Mouse (Mus musculus) MEL (cell line): ENCODE data around the gene Rplp0. TPM values are rescaled to one million over a fixed set of nuclear protein-coding genes. Genes with fewer than 3 reads are reported as not detected.

ENCODE experiments used
- DNase-seq: peaks from one replicate; pipeline ENCODE4 v3.0.0; 2011; ENCODE audit warnings: low read depth, low spot score
- H3K27ac ChIP-seq: 2 replicates; pipeline ENCODE4 v1.5.1; 2012; ENCODE audit warnings: low read depth, mild to moderate bottlenecking, control low read depth, low read length, moderate library complexity; ENCODE audit not compliant: control insufficient read depth
- H3K27me3 ChIP-seq, 2 experiments: fragments of 150-350 bp in 1 of 2; sonication (generic) in 1 of 2; 2 replicates each; pipeline ENCODE4 v1.6.1; 2012; ENCODE audit warnings: low read length in 2 of 2, mild to moderate bottlenecking in 2 of 2, improper control_type of control experiment in 1 of 2, moderate library complexity in 1 of 2; ENCODE audit not compliant: insufficient read depth in 2 of 2, control insufficient read depth in 1 of 2
- H3K36me3 ChIP-seq, 2 experiments: 2 replicates each; pipeline ENCODE4 v1.6.1; 2012 to 2014; ENCODE audit warnings: low read length in 2 of 2, improper control_type of control experiment in 1 of 2, inconsistent platforms in 1 of 2, mild to moderate bottlenecking in 1 of 2; ENCODE audit not compliant: insufficient read depth in 2 of 2, control insufficient read depth in 1 of 2
- H3K4me1 ChIP-seq, 2 experiments: fragments of 150-350 bp in 1 of 2; sonication (generic) in 1 of 2; 2 replicates each; pipeline ENCODE4 v1.6.1; 2012; ENCODE audit warnings: low read length in 2 of 2, improper control_type of control experiment in 1 of 2, mild to moderate bottlenecking in 1 of 2; ENCODE audit not compliant: insufficient read depth in 2 of 2, control insufficient read depth in 1 of 2
- H3K4me3 ChIP-seq, 2 experiments: fragments of 150-350 bp in 1 of 2; sonication (generic) in 1 of 2; 2 replicates each; pipeline ENCODE4 v1.5.1; 2012; ENCODE audit warnings: low read depth in 2 of 2, low read length in 2 of 2, mild to moderate bottlenecking in 2 of 2, moderate library complexity in 2 of 2, control low read depth in 1 of 2, improper control_type of control experiment in 1 of 2; ENCODE audit not compliant: control insufficient read depth in 1 of 2, insufficient read depth in 1 of 2
- H3K79me2 ChIP-seq: 2 replicates; pipeline ENCODE4 v1.6.1; 2012; ENCODE audit warnings: mild to moderate bottlenecking, low read length, moderate library complexity; ENCODE audit not compliant: control insufficient read depth, poor library complexity, insufficient read depth
- H3K9ac ChIP-seq: 2 replicates; pipeline ENCODE4 v1.6.1; 2012; ENCODE audit warnings: low read depth, mild to moderate bottlenecking, control low read depth, low read length, moderate library complexity; ENCODE audit not compliant: control insufficient read depth, poor library complexity, severe bottlenecking
- H3K9me3 ChIP-seq: fragments of 150-350 bp; sonication (generic); replicated peaks from 2 replicates; pipeline ENCODE4 v1.6.1; 2012; ENCODE audit warnings: mild to moderate bottlenecking, low read length, improper control_type of control experiment, moderate library complexity; ENCODE audit not compliant: insufficient read depth
- BHLHE40 ChIP-seq: IDR thresholded peaks from 2 replicates; pipeline ENCODE4 v1.6.1; 2012; ENCODE audit warnings: low read depth, mild to moderate bottlenecking, inconsistent platforms, low read length, improper control_type of control experiment, borderline replicate concordance
- CHD1 ChIP-seq: IDR thresholded peaks from 2 replicates; pipeline ENCODE4 v1.6.1; 2012; ENCODE audit warnings: low read depth, mild to moderate bottlenecking, inconsistent platforms, low read length, improper control_type of control experiment
- CHD2 ChIP-seq: IDR thresholded peaks from 2 replicates; pipeline ENCODE4 v1.6.1; 2011; ENCODE audit warnings: low read length, improper control_type of control experiment
- ELF1 ChIP-seq: IDR thresholded peaks from 2 replicates; pipeline ENCODE4 v1.6.1; 2014; ENCODE audit warnings: low read depth, mild to moderate bottlenecking, inconsistent platforms, low read length, improper control_type of control experiment, moderate library complexity
- EP300 ChIP-seq, 2 experiments: IDR thresholded peaks; 2 replicates each; pipeline ENCODE4 v1.6.1; 2011; ENCODE audit warnings: improper control_type of control experiment in 2 of 2, low read length in 2 of 2, low read depth in 1 of 2, mild to moderate bottlenecking in 1 of 2
- HCFC1 ChIP-seq: IDR thresholded peaks from 2 replicates; pipeline ENCODE4 v1.6.1; 2012; ENCODE audit warnings: low read depth, mild to moderate bottlenecking, inconsistent platforms, low read length, improper control_type of control experiment, moderate library complexity
- MAX ChIP-seq: IDR thresholded peaks from 2 replicates; pipeline ENCODE4 v1.6.1; 2011; ENCODE audit warnings: low read length, improper control_type of control experiment
- MAZ ChIP-seq: IDR thresholded peaks from 2 replicates; pipeline ENCODE4 v1.6.1; 2012; ENCODE audit warnings: low read depth, mild to moderate bottlenecking, inconsistent platforms, low read length, improper control_type of control experiment
- MXI1 ChIP-seq: IDR thresholded peaks from 2 replicates; pipeline ENCODE4 v1.6.1; 2011; ENCODE audit warnings: mild to moderate bottlenecking, low read depth, low read length, improper control_type of control experiment
- MYC ChIP-seq: IDR thresholded peaks from 2 replicates; pipeline ENCODE4 v1.6.1; 2011; ENCODE audit warnings: low read depth, mild to moderate bottlenecking, low read length, improper control_type of control experiment, moderate library complexity
- POLR2A ChIP-seq, 2 experiments: IDR thresholded peaks; 2 replicates each; pipeline ENCODE4 v1.6.1; 2011 to 2012; ENCODE audit warnings: low read length in 2 of 2, mild to moderate bottlenecking in 2 of 2, control low read depth in 1 of 2, improper control_type of control experiment in 1 of 2, low read depth in 1 of 2, moderate library complexity in 1 of 2; ENCODE audit not compliant: control insufficient read depth in 1 of 2, insufficient read depth in 1 of 2, poor library complexity in 1 of 2
- SIN3A ChIP-seq: IDR thresholded peaks from 2 replicates; pipeline ENCODE4 v1.6.1; 2012; ENCODE audit warnings: low read length, improper control_type of control experiment, inconsistent platforms
- TBP ChIP-seq: IDR thresholded peaks from 2 replicates; pipeline ENCODE4 v1.8.0; 2011; ENCODE audit warnings: low read depth, low read length, improper control_type of control experiment
- ZNF384 ChIP-seq: IDR thresholded peaks from 2 replicates; pipeline ENCODE4 v1.6.1; 2012; ENCODE audit warnings: low read depth, mild to moderate bottlenecking, inconsistent platforms, low read length, improper control_type of control experiment
- polyA plus RNA-seq, 2 experiments: library from polyadenylated mRNA; stranded (reverse) in 1 of 2; unstranded in 1 of 2; fragments of >175 nt in 1 of 2; fragments of >200 nt in 1 of 2; gene quantifications; 2 replicates each; pipeline versions ENCODE4 v1.2.1 to v1.2.4; 2012; ENCODE audit warnings: low replicate concordance in 2 of 2, low read depth in 1 of 2; ENCODE audit not compliant: insufficient read length in 2 of 2, insufficient read depth in 1 of 2, missing spikeins in 1 of 2
- total RNA-seq: library from RNA; depleted of rRNA; stranded (reverse); fragments of 300-350 nt; gene quantifications from 2 replicates; pipeline ENCODE4 v1.2.3, GENCODE M21; 2012

Rplp0 gene
- total and polyA plus RNA-seq, 3 experiments = 3,028 to 4,164 (median 3,294) TPM

GRCm38 (mm10) chr5:115514346-115514745 is 44.9 kb upstream of the Rplp0 start:
- Histone ChIP-seq H3K4me1 (no peaks in the 10 kb centered on the region), H3K36me3 (no peaks in the 10 kb centered on the region), H3K9ac (no peak overlapping the region), H3K27me3 (no peaks in the 10 kb centered on the region), H3K27ac (no peak overlapping the region), H3K4me3 (no peak overlapping the region), H3K9me3 (no peaks in the 10 kb centered on the region), H3K79me2 (peaks cover 3% of the 10 kb centered on the region; the same call in 1 of the 2 replicates)
- no peak for TF ChIP-seq MAZ
- TF ChIP-seq CHD1 = no peak
- no peak for DNase-seq

- H3K4me3 ChIP-seq = no peak overlapping the region
- no peak for DNase-seq
- H3K36me3 ChIP-seq = no peaks in the 10 kb centered on the region; a peak in 1 of 4 replicates
- no peak overlapping the region for H3K27ac ChIP-seq
- no peaks in the 10 kb centered on the region for H3K27me3 ChIP-seq
- H3K4me1 ChIP-seq = no peaks in the 10 kb centered on the region
- no peak overlapping the region for H3K9ac ChIP-seq
- TF ChIP-seq ELF1 (no peak), HCFC1 (no peak), EP300 (IDR thresholded peaks at IDR 0.05; ENCODE audit: low read depth in 1 of 2, low read length in 2 of 2) (no peak)
- no peaks in the 10 kb centered on the region for H3K9me3 ChIP-seq
- peaks cover 2% of the 10 kb centered on the region; the same call in 1 of the 2 replicates for H3K79me2 ChIP-seq
Measured at GRCm38 (mm10) chr5:115514896-115515587, 44.2 kb upstream of the Rplp0 start.

- H3K4me3 ChIP-seq = peak overlapping the region; percentile 60 to 78
- H3K36me3 ChIP-seq = no peaks in the 10 kb centered on the region; a peak in 1 of 4 replicates
- H3K27me3 ChIP-seq = no peaks in the 10 kb centered on the region
- H3K4me1 ChIP-seq = no peaks in the 10 kb centered on the region
- peak overlapping the region; percentile 60 for H3K9ac ChIP-seq
- peaks cover 2% of the 10 kb centered on the region; the same call in 1 of the 2 replicates for H3K79me2 ChIP-seq
- H3K9me3 ChIP-seq = no peaks in the 10 kb centered on the region
- peak overlapping the region; percentile 75 for H3K27ac ChIP-seq
- DNase-seq = peak; percentile 85
- TF ChIP-seq MXI1 (peak; percentile 74), MYC (peak; percentile 61), ELF1 (0 out of 2 replicates have a peak, but pooled peaks have one; percentile 14), BHLHE40 (no peak), MAX (peak; percentile 50; the same call in 1 of the 2 replicates), EP300 (IDR thresholded peaks at IDR 0.05; ENCODE audit: low read depth in 1 of 2, low read length in 2 of 2) (0 out of 4 replicates have a peak, but pooled peaks of 1 of the 2 experiments have one; percentile 9), CHD1 (no peak), TBP (no peak), CHD2 (no peak), POLR2A (IDR thresholded peaks at IDR 0.05; ENCODE audit: control insufficient read depth in 1 of 2, insufficient read depth in 1 of 2, low read depth in 1 of 2, low read length in 2 of 2, poor library complexity in 1 of 2) (peak in 1 of 2 experiments; percentile 38; a peak in 1 of 4 replicates), SIN3A (0 out of 2 replicates have a peak, but pooled peaks have one; percentile 13), ZNF384 (peak; percentile 82)
Measured at GRCm38 (mm10) chr5:115516081-115516907, 43.0 kb upstream of the Rplp0 start.
